Comparison of ENCODE assay signal across 19 mouse cellular contexts in the genomic region with DNA sequence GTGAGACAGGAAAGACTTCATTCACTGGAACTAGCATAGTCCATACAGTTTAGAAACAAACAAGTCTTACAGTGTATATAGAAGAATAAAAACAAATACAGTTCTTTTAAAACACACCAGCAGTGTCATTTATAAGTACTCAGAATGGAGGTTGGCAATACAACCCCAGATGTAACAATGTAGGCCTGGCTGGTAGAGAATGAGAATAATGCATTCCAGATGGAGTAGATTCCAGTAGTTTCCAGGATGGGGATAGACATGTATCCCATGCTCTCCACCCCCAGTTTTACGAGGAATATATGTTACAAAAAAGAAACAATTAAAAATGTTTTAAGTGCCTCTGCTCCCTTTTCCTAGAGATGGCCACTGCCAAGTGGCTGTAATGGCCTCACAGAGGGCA. TPM values are rescaled to one million over a fixed set of nuclear protein-coding genes. Genes with fewer than 3 reads are reported as not detected.
DNase-seq lines count a peak whose midpoint lies in the region; ATAC-seq and TF ChIP-seq lines count a peak whose summit lies in the region.
"Had no signal": no experiment of that assay in that cellular context is flagged by ENCODE, and none has a peak within 500 bp of the region (broad histone marks: within the 10 kb centered on the region; RNA-seq: fewer than 3 reads in every experiment).

No protein-coding gene starts in this region.

- 95% methylated on average over 1 of the region's 1 CpGs for WGBS in cerebellum, adult 2 months
- 38% methylated on average over 1 of the region's 1 CpGs for WGBS in embryonic facial prominence, embryonic 12.5 days
- 30% methylated on average over 1 of the region's 1 CpGs for WGBS in limb, embryonic 14.5 days

- no peak overlapping the region for H3K9ac ChIP-seq in embryonic facial prominence, embryonic 12.5 days
- no peak overlapping the region for H3K9ac ChIP-seq in limb, embryonic 14.5 days (ENCODE audit: low read depth, low read length, severe bottlenecking)
- H3K9ac ChIP-seq: forebrain, embryonic 13.5 days; forebrain, postnatal 0 days; heart, embryonic 13.5 days; hindbrain, embryonic 15.5 days had no signal

- TF ChIP-seq POLR2A in cerebellum, adult 2 months (IDR thresholded peaks at IDR 0.05; ENCODE audit: borderline replicate concordance, insufficient read depth, low read length) = no peak
- no peak for TF ChIP-seq POLR2A in embryonic fibroblast, embryonic 13.5 days (IDR thresholded peaks at IDR 0.05; ENCODE audit: low read depth, low read length)
- TF ChIP-seq POLR2A in limb, embryonic 14.5 days (IDR thresholded peaks at IDR 0.05; ENCODE audit: borderline replicate concordance, extremely low read depth, insufficient read depth, insufficient read length) = no peak

- H3K4me2 ChIP-seq in embryonic facial prominence, embryonic 12.5 days (replicated peaks) = no peak overlapping the region
- H3K4me2 ChIP-seq in limb, embryonic 14.5 days (replicated peaks; ENCODE audit: low read depth, low read length, severe bottlenecking) = no peak overlapping the region
- H3K4me2 ChIP-seq: forebrain, embryonic 13.5 days; heart, embryonic 13.5 days; hindbrain, embryonic 15.5 days had no signal

- peaks cover 25% of the 10 kb centered on the region; the same call in 1 of the 2 replicates for H3K4me1 ChIP-seq in cerebellum, adult 2 months (ENCODE audit: control insufficient read depth, insufficient read depth, low read length)
- peaks cover 34% of the 10 kb centered on the region for H3K4me1 ChIP-seq in embryonic facial prominence, embryonic 12.5 days
- peaks cover 14% of the 10 kb centered on the region for H3K4me1 ChIP-seq in embryonic fibroblast, embryonic 13.5 days (ENCODE audit: control insufficient read depth, insufficient read depth, low read length)
- H3K4me1 ChIP-seq in limb, embryonic 14.5 days (ENCODE audit: control insufficient read depth, insufficient read depth, low read length) = peaks cover 29% of the 10 kb centered on the region

- H3K9me3 ChIP-seq in embryonic facial prominence, embryonic 12.5 days = no peaks in the 10 kb centered on the region
- no peaks in the 10 kb centered on the region for H3K9me3 ChIP-seq in limb, embryonic 14.5 days (ENCODE audit: control insufficient read depth, low read length)
- H3K9me3 ChIP-seq: forebrain, embryonic 13.5 days; heart, embryonic 13.5 days; hindbrain, embryonic 15.5 days had no signal

- H3K27ac ChIP-seq in cerebellum, adult 2 months (ENCODE audit: insufficient read depth, low read length) = no peak overlapping the region
- H3K27ac ChIP-seq in embryonic facial prominence, embryonic 12.5 days = peak overlapping the region; percentile 75
- peak overlapping the region; percentile 48; the same call in 1 of the 2 replicates for H3K27ac ChIP-seq in embryonic fibroblast, embryonic 13.5 days (ENCODE audit: insufficient read depth, low read length)
- H3K27ac ChIP-seq in limb, embryonic 14.5 days (replicated peaks; ENCODE audit: low read depth, low read length) = no peak overlapping the region
- H3K27ac ChIP-seq: forebrain, embryonic 13.5 days; heart, embryonic 13.5 days; hindbrain, embryonic 15.5 days had no signal

- no peaks in the 10 kb centered on the region for H3K27me3 ChIP-seq in cerebellum, adult 2 months (ENCODE audit: control insufficient read depth, insufficient read depth, low read length)
- no peaks in the 10 kb centered on the region for H3K27me3 ChIP-seq in embryonic facial prominence, embryonic 12.5 days
- no peaks in the 10 kb centered on the region for H3K27me3 ChIP-seq in limb, embryonic 14.5 days (ENCODE audit: control insufficient read depth, insufficient read depth, low read length)
- H3K27me3 ChIP-seq: forebrain, embryonic 13.5 days; heart, embryonic 13.5 days; hindbrain, embryonic 15.5 days; Patski had no signal

- no peak for ATAC-seq in embryonic facial prominence, embryonic 12.5 days (ENCODE audit: insufficient number of reproducible peaks, insufficient read depth, low FRiP score, low TSS enrichment)
- no peak for ATAC-seq in limb, embryonic 14.5 days (ENCODE audit: low FRiP score, low read depth)
- ATAC-seq: activated CD4-positive, CD25-positive, alpha-beta regulatory T cell, adult 4 months; forebrain, embryonic 13.5 days; forebrain, postnatal 0 days; Patski had no signal

- no peak overlapping the region for H3K4me3 ChIP-seq in cerebellum, adult 2 months (replicated peaks; ENCODE audit: insufficient read depth, low read depth, low read length)
- no peak overlapping the region for H3K4me3 ChIP-seq in embryonic facial prominence, embryonic 12.5 days
- H3K4me3 ChIP-seq in embryonic fibroblast, embryonic 13.5 days (ENCODE audit: insufficient read depth, low read length) = no peak overlapping the region
- H3K4me3 ChIP-seq in limb, embryonic 14.5 days (replicated peaks; ENCODE audit: low read length) = no peak overlapping the region
- H3K4me3 ChIP-seq: forebrain, embryonic 13.5 days; heart, embryonic 13.5 days; hindbrain, embryonic 15.5 days had no signal

- TF ChIP-seq CTCF in cerebellum, adult 2 months (IDR thresholded peaks at IDR 0.05; ENCODE audit: borderline replicate concordance, insufficient read depth, low read depth, low read length) = no peak
- no peak for TF ChIP-seq CTCF in embryonic fibroblast, embryonic 13.5 days (IDR thresholded peaks at IDR 0.05; ENCODE audit: borderline replicate concordance, insufficient read depth, low read length)

- H3K36me3 ChIP-seq in embryonic facial prominence, embryonic 12.5 days = no peaks in the 10 kb centered on the region
- no peaks in the 10 kb centered on the region for H3K36me3 ChIP-seq in limb, embryonic 14.5 days (ENCODE audit: control insufficient read depth, insufficient read depth, low read length)
- H3K36me3 ChIP-seq: heart, embryonic 13.5 days; hindbrain, embryonic 15.5 days had no signal

- DNase-seq in cerebellum, adult 9-10 months = peak; percentile 15
- DNase-seq in cerebellum, adult 2 months = no peak
- DNase-seq in limb, embryonic 14.5 days (ENCODE audit: low spot score) = peak; percentile 49
- DNase-seq in right cerebral cortex, adult 18-20 months = no peak
- DNase-seq in kidney, adult 11 months = no peak
- no peak for DNase-seq in lung, postnatal 14 days
- DNase-seq: adrenal gland, postnatal 14 days; cerebellum, adult 11-12 months; cerebellum, postnatal 10 days; forebrain, postnatal 0 days; gastrocnemius, postnatal 36 days; heart, postnatal 36 days had no signal

RNA-seq across cellular contexts. Expression of gene Cdk19, which starts 29.2 kb away (rescaled TPM):
- 44.7 and 45.9 TPM in 2 replicates for polyA plus RNA-seq in cerebellum, adult 2 months (2012; rRNA removed)
- 15.0 and 15.8 TPM in 2 replicates for polyA plus RNA-seq in embryonic facial prominence, embryonic 12.5 days (2016; fragmentation: Nextera tagmentation; extraction: Ambion mirVana)
- polyA plus RNA-seq in embryonic fibroblast, embryonic 13.5 days (2011; ENCODE audit: insufficient read length, low read depth, missing spikeins) = 12.0 and 18.8 TPM in 2 replicates
- polyA plus RNA-seq in limb, embryonic 14.5 days (2012; rRNA removed) = 13.5 and 15.6 TPM in 2 replicates
- polyA plus RNA-seq in limb, embryonic 14.5 days (2014; fragmentation: Nextera tagmentation; extraction: Ambion mirVana) = 12.2 and 14.4 TPM in 2 replicates

Comparison
In these comparisons a context has a peak if more than half of its experiments do, and no peak if none do; other contexts are left out.
1. DNase-seq: peak in cerebellum, adult 9-10 months (single experiment) and limb, embryonic 14.5 days (single experiment); none in cerebellum, adult 2 months (0 of 2), right cerebral cortex, adult 18-20 months (single experiment), kidney, adult 11 months (single experiment) and lung, postnatal 14 days (single experiment).
2. H3K27ac ChIP-seq: peak in embryonic facial prominence, embryonic 12.5 days (single experiment) and embryonic fibroblast, embryonic 13.5 days (single experiment); none in cerebellum, adult 2 months (single experiment) and limb, embryonic 14.5 days (single experiment).